Mouse (Mus musculus): ENCODE data around the gene Coq3. TPM values are rescaled to one million over a fixed set of nuclear protein-coding genes. Genes with fewer than 3 reads are reported as not detected.
A peak's percentile ranks its signal among the peaks of the same experiment; 100 is the strongest.

Gene Coq3
- polyA plus RNA-seq, 2 experiments, result 3.8 to 9.4 TPM

- Histone ChIP-seq H3K27ac (no peak overlapping the region), H3K9ac (replicated peaks) (no peak overlapping the region)
- ATAC-seq (ENCODE audit: insufficient read depth), result no peak
Observed at GRCm38 (mm10) chr4:21931772-21932630, 52.5 kb downstream of the Coq3 start.

GRCm38 (mm10) chr4:21935378-21935777, 55.9 kb downstream of the Coq3 start:
- no peaks in the 10 kb centered on the region for H3K9me3 ChIP-seq (ENCODE audit: control insufficient read depth, low read length)
- WGBS (ENCODE audit: insufficient replicate concordance), result 56% methylated on average over 2 of the region's 2 CpGs
- no peak overlapping the region for H3K4me3 ChIP-seq (ENCODE audit: insufficient read depth in 1 of 2, low read depth in 2 of 2, low read length in 2 of 2)
- DNase-seq (ENCODE audit: low read depth in 3 of 3, low spot score in 3 of 3), result no peak
- ATAC-seq (ENCODE audit: insufficient read depth), result no peak
- H3K4me2 ChIP-seq (ENCODE audit: low read depth), result no peak overlapping the region
- TF ChIP-seq EP300 (IDR thresholded peaks at IDR 0.05; ENCODE audit: low read depth), result no peak
- H3K4me1 ChIP-seq (replicated peaks; ENCODE audit: control insufficient read depth in 2 of 2, insufficient read depth in 2 of 2, low read length in 1 of 2), result no peaks in the 10 kb centered on the region
- no peak overlapping the region for H3K9ac ChIP-seq (replicated peaks)
- peaks cover 20% of the 10 kb centered on the region for H3K27me3 ChIP-seq (ENCODE audit: control insufficient read depth, insufficient read depth, low read length)
- H3K27ac ChIP-seq, result no peak overlapping the region
- H3K36me3 ChIP-seq (replicated peaks; ENCODE audit: control insufficient read depth, insufficient read depth, low read depth), result no peaks in the 10 kb centered on the region

More at GRCm38 (mm10) chr4:21931772-21932630, 52.5 kb downstream of the Coq3 start:
- Histone ChIP-seq H3K9me3 (ENCODE audit: control insufficient read depth, low read length) (no peaks in the 10 kb centered on the region), H3K4me3 (ENCODE audit: insufficient read depth in 1 of 2, low read depth in 2 of 2, low read length in 2 of 2) (peak overlapping the region; percentile 45 to 51; a peak in 3 of 4 replicates), H3K36me3 (replicated peaks; ENCODE audit: control insufficient read depth, insufficient read depth, low read depth) (no peaks in the 10 kb centered on the region), H3K4me2 (ENCODE audit: low read depth) (peak overlapping the region; percentile 67), H3K4me1 (replicated peaks; ENCODE audit: control insufficient read depth in 2 of 2, insufficient read depth in 2 of 2, low read length in 1 of 2) (no peaks in the 10 kb centered on the region), H3K27me3 (ENCODE audit: control insufficient read depth, insufficient read depth, low read length) (peaks cover 22% of the 10 kb centered on the region)
- TF ChIP-seq EP300 (IDR thresholded peaks at IDR 0.05; ENCODE audit: low read depth) (no peak), CTCF (IDR thresholded peaks at IDR 0.05; ENCODE audit: low read depth) (no peak)
- 19% methylated on average over 23 of the region's 23 CpGs for WGBS (ENCODE audit: insufficient replicate concordance)
- no peak for DNase-seq (ENCODE audit: low read depth in 3 of 3, low spot score in 3 of 3)

DNA sequence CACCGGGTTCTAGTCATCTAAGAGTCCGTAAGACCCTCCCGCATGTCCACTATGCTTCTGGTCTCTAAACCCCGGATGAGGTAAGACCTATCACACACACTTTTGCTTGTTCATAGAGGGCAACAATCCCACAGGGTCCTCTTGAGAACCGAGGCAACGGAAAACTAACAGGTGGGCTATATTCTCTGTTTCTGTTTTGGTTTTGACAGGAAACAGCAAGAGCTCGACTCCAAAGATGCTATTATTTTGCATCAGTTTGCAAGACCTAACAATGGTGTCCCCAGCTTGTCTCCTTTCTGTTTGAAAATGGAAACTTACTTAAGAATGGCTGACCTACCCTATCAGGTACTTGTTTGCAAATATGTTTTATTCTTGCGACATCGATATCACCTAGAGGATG, 57.0 kb downstream of the Coq3 start:
- no peaks in the 10 kb centered on the region for H3K4me1 ChIP-seq (replicated peaks; ENCODE audit: control insufficient read depth in 2 of 2, insufficient read depth in 2 of 2, low read length in 1 of 2)
- TF ChIP-seq CTCF (IDR thresholded peaks at IDR 0.05; ENCODE audit: low read depth) (no peak), EP300 (IDR thresholded peaks at IDR 0.05; ENCODE audit: low read depth) (no peak)
- no peaks in the 10 kb centered on the region for H3K9me3 ChIP-seq (ENCODE audit: control insufficient read depth, low read length)
- no peak overlapping the region for H3K4me3 ChIP-seq (ENCODE audit: insufficient read depth in 1 of 2, low read depth in 2 of 2, low read length in 2 of 2)
- H3K36me3 ChIP-seq (replicated peaks; ENCODE audit: control insufficient read depth, insufficient read depth, low read depth), result no peaks in the 10 kb centered on the region
- H3K27me3 ChIP-seq (ENCODE audit: control insufficient read depth, insufficient read depth, low read length), result peaks cover 9% of the 10 kb centered on the region
- 70% methylated on average over 9 of the region's 9 CpGs for WGBS (ENCODE audit: insufficient replicate concordance)
- no peak overlapping the region for H3K4me2 ChIP-seq (ENCODE audit: low read depth)
- no peak for DNase-seq (ENCODE audit: low read depth in 3 of 3, low spot score in 3 of 3)
- no peak for ATAC-seq (ENCODE audit: insufficient read depth)
- no peak overlapping the region for H3K9ac ChIP-seq (replicated peaks)
- no peak overlapping the region for H3K27ac ChIP-seq

- H3K9me3 ChIP-seq (ENCODE audit: control insufficient read depth, low read length), result no peaks in the 10 kb centered on the region
- TF ChIP-seq CTCF (IDR thresholded peaks at IDR 0.05; ENCODE audit: low read depth) (no peak), EP300 (IDR thresholded peaks at IDR 0.05; ENCODE audit: low read depth) (no peak)
- no peak for ATAC-seq (ENCODE audit: insufficient read depth)
Observed at GRCm38 (mm10) chr4:21937890-21938289, 58.4 kb downstream of the Coq3 start.

DNA sequence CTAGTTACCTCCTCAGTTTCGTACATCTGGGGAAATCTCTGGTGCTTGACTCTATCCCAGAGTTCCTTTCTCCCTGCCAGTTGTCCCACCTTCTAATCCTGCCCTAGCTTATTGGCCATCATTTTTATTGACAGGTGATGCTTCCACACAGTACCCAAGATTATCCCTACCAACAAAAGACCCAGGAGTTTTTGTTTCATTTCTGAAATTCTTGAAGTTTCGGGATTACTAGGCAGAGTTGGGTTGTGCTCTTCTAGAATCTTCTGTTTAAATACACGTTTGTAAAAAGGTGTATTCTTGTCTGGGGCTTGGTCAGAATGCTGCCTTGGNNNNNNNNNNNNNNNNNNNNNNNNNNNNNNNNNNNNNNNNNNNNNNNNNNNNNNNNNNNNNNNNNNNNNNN, 65.2 kb downstream of the Coq3 start:
- Histone ChIP-seq H3K36me3 (replicated peaks; ENCODE audit: control insufficient read depth, insufficient read depth, low read depth) (no peaks in the 10 kb centered on the region), H3K4me3 (ENCODE audit: insufficient read depth in 1 of 2, low read depth in 2 of 2, low read length in 2 of 2) (no peak overlapping the region), H3K4me2 (ENCODE audit: low read depth) (no peak overlapping the region), H3K9ac (replicated peaks) (no peak overlapping the region), H3K27ac (no peak overlapping the region), H3K4me1 (replicated peaks; ENCODE audit: control insufficient read depth in 2 of 2, insufficient read depth in 2 of 2, low read length in 1 of 2) (no peaks in the 10 kb centered on the region), H3K9me3 (ENCODE audit: control insufficient read depth, low read length) (no peaks in the 10 kb centered on the region), H3K27me3 (ENCODE audit: control insufficient read depth, insufficient read depth, low read length) (no peaks in the 10 kb centered on the region)
- TF ChIP-seq CTCF (IDR thresholded peaks at IDR 0.05; ENCODE audit: low read depth) (no peak), EP300 (IDR thresholded peaks at IDR 0.05; ENCODE audit: low read depth) (no peak)
- 41% methylated on average over 3 of the region's 3 CpGs for WGBS (ENCODE audit: insufficient replicate concordance)
- ATAC-seq (ENCODE audit: insufficient read depth) (no peak), DNase-seq (ENCODE audit: low read depth in 3 of 3, low spot score in 3 of 3) (no peak)

More at GRCm38 (mm10) chr4:21937890-21938289, 58.4 kb downstream of the Coq3 start:
- no peaks in the 10 kb centered on the region; the same call in 1 of the 2 replicates for H3K27me3 ChIP-seq (ENCODE audit: control insufficient read depth, insufficient read depth, low read length)
- H3K27ac ChIP-seq, result no peak overlapping the region
- no peak overlapping the region for H3K9ac ChIP-seq (replicated peaks)
- H3K36me3 ChIP-seq (replicated peaks; ENCODE audit: control insufficient read depth, insufficient read depth, low read depth), result no peaks in the 10 kb centered on the region
- no peak for DNase-seq (ENCODE audit: low read depth in 3 of 3, low spot score in 3 of 3)
- WGBS (ENCODE audit: insufficient replicate concordance), result 61% methylated on average over 8 of the region's 8 CpGs
- H3K4me2 ChIP-seq (ENCODE audit: low read depth), result no peak overlapping the region
- no peaks in the 10 kb centered on the region for H3K4me1 ChIP-seq (replicated peaks; ENCODE audit: control insufficient read depth in 2 of 2, insufficient read depth in 2 of 2, low read length in 1 of 2)
- H3K4me3 ChIP-seq (ENCODE audit: insufficient read depth in 1 of 2, low read depth in 2 of 2, low read length in 2 of 2), result no peak overlapping the region

Measured in liver, embryonic 14.5 days (tissue).